Mouse (Mus musculus): ENCODE measurements around the gene Synj2. TPM values are rescaled to one million over a fixed set of nuclear protein-coding genes. Genes with fewer than 3 reads are reported as not detected.
"Not testable (repeated sequence)": the region's sequence is repeated elsewhere in the genome, so short reads cannot be mapped to it uniquely, and the experiment has no call there.

Synj2 gene
- polyA plus RNA-seq, 1 experiment from 2014 or later: 0.36 TPM

- Histone ChIP-seq H3K9me3 (no peaks in the 10 kb centered on the region), H3K9ac (replicated peaks) (no peak overlapping the region), H3K4me2 (replicated peaks) (no peak overlapping the region), H3K27me3 (no peaks in the 10 kb centered on the region), H3K36me3 (no peaks in the 10 kb centered on the region), H3K27ac (no peak overlapping the region), H3K4me1 (replicated peaks) (peaks cover 11% of the 10 kb centered on the region; the same call in 1 of the 2 replicates), H3K4me3 (replicated peaks) (no peak overlapping the region)
- no peak for ATAC-seq
- 94% methylated on average over 9 of the region's 9 CpGs for WGBS
Observed at GRCm38 (mm10) chr17:6007902-6008301, 66.8 kb downstream of the Synj2 start.

GRCm38 (mm10) chr17:6008590-6008989 is 67.5 kb downstream of the Synj2 start:
- Histone ChIP-seq H3K4me3 (replicated peaks) (no peak overlapping the region), H3K27ac (no peak overlapping the region), H3K9me3 (no peaks in the 10 kb centered on the region), H3K4me2 (replicated peaks) (no peak overlapping the region), H3K4me1 (replicated peaks) (peaks cover 11% of the 10 kb centered on the region; the same call in 1 of the 2 replicates), H3K27me3 (no peaks in the 10 kb centered on the region), H3K9ac (replicated peaks) (no peak overlapping the region), H3K36me3 (no peaks in the 10 kb centered on the region)
- ATAC-seq: no peak
- WGBS: 91% methylated on average over 11 of the region's 11 CpGs

DNA sequence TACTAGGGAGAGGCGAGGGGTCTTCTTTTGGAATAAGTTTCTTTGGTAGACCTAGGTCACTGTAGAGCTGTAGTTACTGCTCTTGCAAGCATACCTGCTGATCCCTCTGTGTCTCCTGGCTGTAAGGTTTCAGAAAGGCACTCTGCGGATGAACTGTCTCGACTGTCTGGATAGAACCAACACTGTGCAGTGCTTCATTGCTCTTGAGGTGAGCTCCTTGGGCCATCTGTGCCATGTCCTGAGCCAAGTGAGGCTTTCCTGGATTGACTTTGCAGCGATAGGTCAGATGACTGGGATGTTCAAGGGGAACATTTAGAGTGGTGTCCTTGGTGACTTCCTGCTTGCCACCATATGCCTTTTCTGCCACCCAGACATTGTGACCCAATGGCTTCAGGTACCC is 68.5 kb downstream of the Synj2 start:
- Histone ChIP-seq H3K4me1 (replicated peaks) (peaks cover 11% of the 10 kb centered on the region; the same call in 1 of the 2 replicates), H3K4me3 (replicated peaks) (no peak overlapping the region), H3K27ac (no peak overlapping the region), H3K9ac (replicated peaks) (no peak overlapping the region), H3K36me3 (no peaks in the 10 kb centered on the region), H3K27me3 (no peaks in the 10 kb centered on the region), H3K4me2 (replicated peaks) (no peak overlapping the region), H3K9me3 (no peaks in the 10 kb centered on the region)
- WGBS: 94% methylated on average over 4 of the region's 4 CpGs
- ATAC-seq: no peak

DNA sequence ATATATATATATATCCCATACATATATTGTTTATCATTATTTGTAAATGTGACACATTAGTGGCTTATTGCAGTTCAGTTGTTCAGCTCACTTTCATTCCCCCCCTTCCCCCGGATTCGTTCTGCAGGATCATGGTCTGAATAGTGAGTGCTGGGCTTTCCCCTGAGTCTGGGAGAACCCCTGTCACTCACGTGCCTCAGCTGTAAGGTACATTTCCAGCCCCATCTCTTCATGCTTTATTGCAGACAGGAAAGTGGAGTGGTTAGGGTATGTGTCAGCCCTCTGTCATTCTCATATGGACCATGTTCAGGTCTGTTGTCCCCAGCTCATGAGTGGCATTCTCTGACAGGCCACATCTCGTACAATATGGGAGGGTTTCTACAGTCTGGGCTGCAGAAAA is 72.0 kb downstream of the Synj2 start:
- H3K9ac ChIP-seq (replicated peaks): no peak overlapping the region

DNA sequence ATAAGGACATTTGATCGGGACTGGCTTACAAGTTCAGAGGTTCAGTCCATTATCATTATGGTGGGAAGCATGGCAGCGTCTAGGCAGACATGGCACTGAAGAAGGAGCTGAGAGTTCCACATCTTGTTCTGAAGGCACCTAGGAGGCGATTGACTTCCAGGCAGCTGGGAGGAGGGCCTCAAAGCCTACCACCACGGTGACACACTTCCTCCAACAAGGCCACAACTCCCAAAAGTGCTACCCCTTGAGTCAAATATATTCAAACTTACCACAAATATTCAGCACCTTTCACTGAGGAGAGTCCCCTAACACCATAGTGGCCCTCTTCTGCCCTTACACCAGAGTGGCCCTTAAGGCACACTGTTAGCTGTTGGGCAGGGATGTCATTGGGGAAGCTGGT is 73.9 kb downstream of the Synj2 start:
- Histone ChIP-seq H3K9ac (replicated peaks) (no peak overlapping the region), H3K27me3 (no peaks in the 10 kb centered on the region), H3K4me1 (replicated peaks) (no peaks in the 10 kb centered on the region), H3K4me3 (replicated peaks) (no peak overlapping the region), H3K27ac (no peak overlapping the region), H3K4me2 (replicated peaks) (no peak overlapping the region), H3K9me3 (no peaks in the 10 kb centered on the region), H3K36me3 (no peaks in the 10 kb centered on the region)
- 90% methylated on average over 4 of the region's 4 CpGs for WGBS
- ATAC-seq: no peak

More for the DNA sequence above, 72.0 kb downstream of the Synj2 start:
- Histone ChIP-seq H3K4me3 (replicated peaks) (no peak overlapping the region), H3K27me3 (no peaks in the 10 kb centered on the region), H3K4me2 (replicated peaks) (no peak overlapping the region), H3K36me3 (no peaks in the 10 kb centered on the region), H3K27ac (no peak overlapping the region), H3K9me3 (no peaks in the 10 kb centered on the region), H3K4me1 (replicated peaks) (no peaks in the 10 kb centered on the region)
- WGBS: 77% methylated on average over 4 of the region's 4 CpGs
- no peak for ATAC-seq

- Histone ChIP-seq H3K4me2 (replicated peaks) (no peak overlapping the region), H3K9ac (replicated peaks) (no peak overlapping the region), H3K27ac (no peak overlapping the region), H3K4me1 (replicated peaks) (no peaks in the 10 kb centered on the region), H3K4me3 (replicated peaks) (no peak overlapping the region), H3K27me3 (no peaks in the 10 kb centered on the region), H3K9me3 (no peaks in the 10 kb centered on the region), H3K36me3 (no peaks in the 10 kb centered on the region)
- WGBS: 81% methylated on average over 7 of the region's 7 CpGs
- no peak for ATAC-seq
Observed at GRCm38 (mm10) chr17:6016213-6016780, 75.2 kb downstream of the Synj2 start.

DNA sequence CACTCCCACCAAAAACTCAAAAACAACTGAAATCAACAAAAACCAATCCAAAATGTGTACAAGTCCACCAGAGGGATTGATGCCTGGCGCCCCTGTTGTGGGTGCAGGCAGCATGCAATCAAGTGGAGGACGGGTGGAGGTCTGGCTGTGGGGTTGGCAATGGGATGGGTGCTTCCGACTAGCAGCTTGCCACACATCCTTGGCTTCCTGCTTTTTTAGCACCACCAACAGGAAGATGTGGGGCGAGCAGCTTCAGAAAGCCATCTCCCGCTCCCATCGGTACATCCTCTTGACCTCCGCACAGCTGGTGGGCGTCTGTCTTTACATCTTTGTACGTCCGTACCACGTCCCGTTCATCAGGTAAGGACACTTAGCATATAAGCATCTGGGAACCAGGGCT is 76.2 kb downstream of the Synj2 start:
- no peak overlapping the region for H3K9ac ChIP-seq (replicated peaks)
- H3K4me3 ChIP-seq (replicated peaks): no peak overlapping the region
- ATAC-seq: no peak
- H3K4me1 ChIP-seq (replicated peaks): no peaks in the 10 kb centered on the region
- no peaks in the 10 kb centered on the region for H3K36me3 ChIP-seq
- no peak overlapping the region for H3K27ac ChIP-seq
- WGBS: 64% methylated on average over 12 of the region's 12 CpGs
- no peak overlapping the region for H3K4me2 ChIP-seq (replicated peaks)
- no peaks in the 10 kb centered on the region for H3K27me3 ChIP-seq
- no peaks in the 10 kb centered on the region for H3K9me3 ChIP-seq

GRCm38 (mm10) chr17:6018348-6018747 is 77.3 kb downstream of the Synj2 start:
- Histone ChIP-seq H3K9me3 (no peaks in the 10 kb centered on the region), H3K4me3 (replicated peaks) (no peak overlapping the region), H3K27me3 (no peaks in the 10 kb centered on the region), H3K27ac (no peak overlapping the region), H3K4me1 (replicated peaks) (no peaks in the 10 kb centered on the region), H3K4me2 (replicated peaks) (no peak overlapping the region), H3K36me3 (no peaks in the 10 kb centered on the region), H3K9ac (replicated peaks) (no peak overlapping the region)
- no peak for ATAC-seq
- WGBS: 75% methylated on average over 4 of the region's 4 CpGs

- Histone ChIP-seq H3K4me1 (replicated peaks) (no peaks in the 10 kb centered on the region), H3K27ac (no peak overlapping the region), H3K9ac (replicated peaks) (no peak overlapping the region), H3K4me3 (replicated peaks) (no peak overlapping the region), H3K9me3 (no peaks in the 10 kb centered on the region), H3K27me3 (no peaks in the 10 kb centered on the region), H3K36me3 (no peaks in the 10 kb centered on the region), H3K4me2 (replicated peaks) (no peak overlapping the region)
- 77% methylated on average over 2 of the region's 2 CpGs for WGBS
- ATAC-seq: no peak
Observed at GRCm38 (mm10) chr17:6019776-6020175, 78.7 kb downstream of the Synj2 start.

DNA sequence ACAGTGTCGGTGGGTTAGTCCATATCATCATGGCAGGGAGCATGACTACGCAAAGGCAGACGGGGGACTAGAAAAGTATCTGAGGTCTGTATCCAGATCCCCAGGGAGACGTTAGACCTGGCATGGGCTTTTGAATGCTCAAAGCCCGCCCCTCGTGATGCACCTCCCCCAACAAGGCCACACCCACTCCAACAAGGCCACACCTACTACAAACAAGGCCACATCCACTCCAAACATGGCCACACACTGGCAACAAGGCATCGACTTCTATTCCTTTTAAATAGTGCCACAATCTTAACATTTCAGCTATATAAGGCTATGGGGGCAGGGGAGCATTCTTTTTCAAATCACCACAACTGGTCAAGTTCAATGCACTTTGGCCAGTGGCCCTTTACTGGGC is 79.6 kb downstream of the Synj2 start:
- WGBS: 60% methylated on average over 7 of the region's 7 CpGs
- Histone ChIP-seq H3K4me2 (replicated peaks) (no peak overlapping the region), H3K4me1 (replicated peaks) (no peaks in the 10 kb centered on the region), H3K27ac (no peak overlapping the region), H3K27me3 (no peaks in the 10 kb centered on the region), H3K4me3 (replicated peaks) (no peak overlapping the region), H3K9me3 (no peaks in the 10 kb centered on the region), H3K36me3 (no peaks in the 10 kb centered on the region), H3K9ac (replicated peaks) (no peak overlapping the region)
- ATAC-seq: no peak

- H3K4me2 ChIP-seq (replicated peaks): peak overlapping the region; percentile 44
- not testable (repeated sequence) for H3K36me3 ChIP-seq; H3K27ac ChIP-seq; H3K9me3 ChIP-seq; H3K27me3 ChIP-seq; H3K4me1 ChIP-seq (replicated peaks); H3K9ac ChIP-seq (replicated peaks)
- WGBS: 55% methylated on average over 5 of the region's 5 CpGs
- ATAC-seq: peak; percentile 73
- peak overlapping the region; percentile 23 for H3K4me3 ChIP-seq (replicated peaks)
Observed at GRCm38 (mm10) chr17:6021374-6021789, 80.3 kb downstream of the Synj2 start.

DNA sequence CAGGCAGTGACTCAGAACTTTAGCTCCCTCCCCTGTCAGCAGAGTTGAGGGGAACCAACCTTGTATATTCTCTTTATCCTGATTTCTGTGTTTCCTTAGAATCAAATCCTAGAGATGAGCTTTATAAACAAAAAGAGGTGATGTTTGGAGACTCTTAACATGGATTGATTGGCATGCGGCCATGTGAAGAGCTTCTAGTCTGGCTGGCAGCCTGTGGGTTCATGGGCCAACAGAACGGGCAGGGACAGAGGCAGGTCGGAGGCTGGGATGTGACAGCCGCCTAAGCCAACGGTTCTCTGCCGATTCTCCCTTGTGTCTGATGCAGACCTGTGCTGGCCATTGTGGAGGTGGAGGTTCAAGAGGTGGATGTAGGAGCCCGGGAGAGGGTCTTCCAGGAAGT is 84.8 kb downstream of the Synj2 start:
- no peak overlapping the region for H3K4me2 ChIP-seq (replicated peaks)
- no peaks in the 10 kb centered on the region for H3K36me3 ChIP-seq
- H3K9me3 ChIP-seq: no peaks in the 10 kb centered on the region
- H3K9ac ChIP-seq (replicated peaks): no peak overlapping the region
- H3K27ac ChIP-seq: no peak overlapping the region
- H3K4me1 ChIP-seq (replicated peaks): no peaks in the 10 kb centered on the region
- no peaks in the 10 kb centered on the region for H3K27me3 ChIP-seq
- no peak overlapping the region for H3K4me3 ChIP-seq (replicated peaks)
- 90% methylated on average over 7 of the region's 7 CpGs for WGBS
- ATAC-seq: no peak

- Histone ChIP-seq H3K27ac (no peak overlapping the region), H3K9me3 (no peaks in the 10 kb centered on the region), H3K4me3 (replicated peaks) (no peak overlapping the region), H3K36me3 (no peaks in the 10 kb centered on the region), H3K9ac (replicated peaks) (no peak overlapping the region), H3K4me2 (replicated peaks) (no peak overlapping the region), H3K27me3 (no peaks in the 10 kb centered on the region), H3K4me1 (replicated peaks) (no peaks in the 10 kb centered on the region)
- ATAC-seq: no peak
- 35% methylated on average over 8 of the region's 8 CpGs for WGBS
Observed at GRCm38 (mm10) chr17:6035661-6036060, 94.6 kb downstream of the Synj2 start.

Data from midbrain, embryonic 13.5 days (tissue).